Mouse (Mus musculus): ENCODE results near the gene Pcsk4. TPM values are rescaled to one million over a fixed set of nuclear protein-coding genes. Genes with fewer than 3 reads are reported as not detected.

The Pcsk4 gene
- polyA plus RNA-seq, 1 experiment from 2014 or later = 5.4 TPM

DNA sequence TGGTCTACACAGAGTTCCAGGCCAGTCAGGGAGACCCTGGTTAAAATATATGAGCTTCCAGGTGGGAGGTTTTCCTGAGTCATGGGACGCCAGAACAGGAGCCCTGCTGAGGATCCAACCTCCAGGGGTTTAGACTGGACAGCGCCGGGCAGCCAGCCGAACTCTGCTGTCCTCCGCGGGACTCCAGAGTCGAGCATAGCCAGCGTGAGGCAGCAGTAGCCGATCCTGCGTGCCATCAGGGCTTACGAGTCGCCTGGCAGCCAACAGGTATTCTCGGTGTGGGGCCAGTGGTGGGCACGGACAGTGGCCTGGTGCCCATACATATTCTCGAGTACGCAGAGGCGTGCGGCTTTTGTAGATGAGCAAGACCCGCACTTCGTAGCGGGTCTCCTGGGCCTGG lies 11.7 kb upstream of the Pcsk4 start:
- Histone ChIP-seq H3K4me2 (ENCODE audit: low read length) (no peak overlapping the region), H3K36me3 (ENCODE audit: insufficient read depth, low read length) (0 out of 2 replicates have a peak, but pooled peaks cover under 1% of the 10 kb centered on the region), H3K4me1 (replicated peaks; ENCODE audit: insufficient read depth, low read length) (peaks cover 21% of the 10 kb centered on the region), H3K9me3 (replicated peaks; ENCODE audit: low read length) (no peaks in the 10 kb centered on the region), H3K27me3 (ENCODE audit: insufficient read depth, low read length) (peaks cover 32% of the 10 kb centered on the region), H3K4me3 (replicated peaks; ENCODE audit: low read depth, low read length) (no peak overlapping the region), H3K9ac (ENCODE audit: low read depth, low read length) (no peak overlapping the region), H3K27ac (no peak overlapping the region)
- DNase-seq (ENCODE audit: low spot score) = no peak
- WGBS = 22% methylated on average over 21 of the region's 21 CpGs
- TF ChIP-seq CTCF (IDR thresholded peaks at IDR 0.05; ENCODE audit: low read depth) = no peak
- no peak for ATAC-seq (replicated peaks; ENCODE audit: low FRiP score, low read depth)

DNA sequence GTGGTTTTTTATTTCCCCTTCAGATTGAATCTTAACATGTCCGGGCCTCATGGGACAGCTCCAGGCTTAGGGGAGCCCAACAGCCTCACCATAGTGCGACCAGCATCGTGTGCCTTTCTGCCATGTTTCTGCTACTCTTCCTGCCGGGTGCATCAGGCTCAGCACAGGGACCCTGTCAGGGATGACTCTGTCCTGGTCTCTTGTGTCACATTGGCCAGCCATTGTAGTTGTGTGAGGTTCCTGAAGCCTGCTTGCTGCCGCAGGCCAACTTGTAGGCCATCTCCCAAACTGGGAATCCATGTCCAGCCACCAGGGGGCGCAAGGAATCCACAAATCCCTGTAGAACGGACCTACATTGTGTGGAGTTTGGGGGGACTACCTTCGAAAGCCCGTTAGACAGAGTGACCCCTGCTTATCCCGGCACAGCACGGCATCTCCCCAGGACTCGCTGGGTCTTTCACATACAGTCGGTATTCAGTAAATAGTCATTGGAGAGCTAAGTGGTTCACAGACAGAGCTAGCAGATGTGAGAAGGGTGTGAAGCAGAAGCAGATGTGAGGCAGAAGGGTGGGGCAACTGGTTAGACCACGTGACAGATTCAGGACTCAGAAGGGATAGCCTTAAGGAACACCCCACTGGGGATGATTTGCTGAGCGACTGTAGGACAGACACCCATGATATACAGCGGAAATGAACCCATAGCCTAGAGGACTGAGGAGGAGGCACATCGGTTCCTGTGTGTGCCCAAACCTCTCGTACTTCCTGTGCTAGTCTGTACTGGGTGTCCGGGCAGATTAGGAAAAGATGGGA lies 10.8 kb upstream of the Pcsk4 start:
- no peak overlapping the region for H3K4me2 ChIP-seq (ENCODE audit: low read length)
- TF ChIP-seq CTCF (IDR thresholded peaks at IDR 0.05; ENCODE audit: low read depth) = peak; percentile 86
- H3K27me3 ChIP-seq (ENCODE audit: insufficient read depth, low read length) = peaks cover 32% of the 10 kb centered on the region

DNA sequence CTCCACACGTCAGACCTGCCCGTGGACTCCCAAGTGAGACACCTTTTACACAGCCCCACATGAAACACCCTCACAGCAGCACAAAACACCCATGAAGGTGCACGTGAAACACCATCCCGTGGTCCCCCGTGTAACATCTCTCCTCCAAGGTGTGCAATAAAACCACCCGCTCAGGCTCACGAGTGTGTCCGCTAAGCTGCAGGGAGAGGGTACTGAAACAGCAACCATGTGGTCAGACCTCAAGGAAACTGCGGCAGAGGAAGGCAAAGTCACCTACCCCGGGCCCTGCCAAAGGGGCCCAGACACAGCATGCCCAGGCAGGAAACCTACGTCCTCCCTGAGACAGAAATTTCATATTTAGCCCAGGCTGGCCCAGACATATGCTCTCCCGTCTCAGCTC lies 7.0 kb upstream of the Pcsk4 start:
- no peak for ATAC-seq (replicated peaks; ENCODE audit: low FRiP score, low read depth)
- Histone ChIP-seq H3K9ac (ENCODE audit: low read depth, low read length) (no peak overlapping the region), H3K4me3 (replicated peaks; ENCODE audit: low read depth, low read length) (no peak overlapping the region), H3K9me3 (replicated peaks; ENCODE audit: low read length) (no peaks in the 10 kb centered on the region), H3K27me3 (ENCODE audit: insufficient read depth, low read length) (peaks cover 16% of the 10 kb centered on the region), H3K4me2 (ENCODE audit: low read length) (no peak overlapping the region), H3K36me3 (ENCODE audit: insufficient read depth, low read length) (0 out of 2 replicates have a peak, but pooled peaks cover 2% of the 10 kb centered on the region), H3K4me1 (replicated peaks; ENCODE audit: insufficient read depth, low read length) (0 out of 2 replicates have a peak, but pooled peaks cover under 1% of the 10 kb centered on the region), H3K27ac (no peak overlapping the region)
- TF ChIP-seq CTCF (IDR thresholded peaks at IDR 0.05; ENCODE audit: low read depth) = no peak
- 89% methylated on average over 12 of the region's 12 CpGs for WGBS
- no peak for DNase-seq (ENCODE audit: low spot score)

More for the DNA sequence above, 10.8 kb upstream of the Pcsk4 start:
- Histone ChIP-seq H3K36me3 (ENCODE audit: insufficient read depth, low read length) (0 out of 2 replicates have a peak, but pooled peaks cover 2% of the 10 kb centered on the region), H3K4me1 (replicated peaks; ENCODE audit: insufficient read depth, low read length) (peaks cover 19% of the 10 kb centered on the region), H3K9me3 (replicated peaks; ENCODE audit: low read length) (no peaks in the 10 kb centered on the region), H3K27ac (no peak overlapping the region), H3K4me3 (replicated peaks; ENCODE audit: low read depth, low read length) (no peak overlapping the region), H3K9ac (ENCODE audit: low read depth, low read length) (no peak overlapping the region)
- WGBS = 21% methylated on average over 19 of the region's 19 CpGs
- peak; percentile 86 for DNase-seq (ENCODE audit: low spot score)
- no peak for ATAC-seq (replicated peaks; ENCODE audit: low FRiP score, low read depth)

DNA sequence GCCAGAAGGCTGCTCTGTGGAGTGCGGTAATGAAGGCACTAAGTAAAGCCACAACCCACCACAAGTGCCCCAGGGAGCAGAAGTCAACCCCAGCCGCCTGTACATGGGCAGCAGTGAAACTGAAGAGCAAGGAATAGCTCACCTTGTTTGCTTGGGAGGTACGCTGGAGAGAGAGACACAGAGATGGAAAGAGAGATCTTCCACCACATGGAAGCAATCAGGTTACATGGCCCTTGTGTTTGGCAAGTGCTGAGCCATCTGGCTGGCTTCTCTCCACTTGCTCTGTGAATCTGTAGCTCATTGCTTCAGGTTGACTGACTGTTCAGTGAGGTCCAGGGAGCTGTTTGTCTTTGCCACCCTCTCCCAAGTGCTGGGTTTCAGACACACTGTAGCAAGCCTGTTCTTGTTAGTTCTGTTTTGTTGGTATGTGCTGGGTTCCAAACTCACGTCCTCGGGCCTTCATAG lies 3.3 kb upstream of the Pcsk4 start:
- H3K9me3 ChIP-seq (replicated peaks; ENCODE audit: low read length) = no peaks in the 10 kb centered on the region
- DNase-seq (ENCODE audit: low spot score) = no peak
- ATAC-seq (replicated peaks; ENCODE audit: low FRiP score, low read depth) = no peak
- 0 out of 2 replicates have a peak, but pooled peaks cover 2% of the 10 kb centered on the region for H3K36me3 ChIP-seq (ENCODE audit: insufficient read depth, low read length)
- H3K4me2 ChIP-seq (ENCODE audit: low read length) = no peak overlapping the region
- no peak overlapping the region for H3K27ac ChIP-seq
- no peak for TF ChIP-seq CTCF (IDR thresholded peaks at IDR 0.05; ENCODE audit: low read depth)
- peaks cover 12% of the 10 kb centered on the region for H3K4me1 ChIP-seq (replicated peaks; ENCODE audit: insufficient read depth, low read length)
- H3K4me3 ChIP-seq (replicated peaks; ENCODE audit: low read depth, low read length) = no peak overlapping the region
- 88% methylated on average over 5 of the region's 5 CpGs for WGBS
- H3K27me3 ChIP-seq (ENCODE audit: insufficient read depth, low read length) = no peaks in the 10 kb centered on the region
- H3K9ac ChIP-seq (ENCODE audit: low read depth, low read length) = no peak overlapping the region

DNA sequence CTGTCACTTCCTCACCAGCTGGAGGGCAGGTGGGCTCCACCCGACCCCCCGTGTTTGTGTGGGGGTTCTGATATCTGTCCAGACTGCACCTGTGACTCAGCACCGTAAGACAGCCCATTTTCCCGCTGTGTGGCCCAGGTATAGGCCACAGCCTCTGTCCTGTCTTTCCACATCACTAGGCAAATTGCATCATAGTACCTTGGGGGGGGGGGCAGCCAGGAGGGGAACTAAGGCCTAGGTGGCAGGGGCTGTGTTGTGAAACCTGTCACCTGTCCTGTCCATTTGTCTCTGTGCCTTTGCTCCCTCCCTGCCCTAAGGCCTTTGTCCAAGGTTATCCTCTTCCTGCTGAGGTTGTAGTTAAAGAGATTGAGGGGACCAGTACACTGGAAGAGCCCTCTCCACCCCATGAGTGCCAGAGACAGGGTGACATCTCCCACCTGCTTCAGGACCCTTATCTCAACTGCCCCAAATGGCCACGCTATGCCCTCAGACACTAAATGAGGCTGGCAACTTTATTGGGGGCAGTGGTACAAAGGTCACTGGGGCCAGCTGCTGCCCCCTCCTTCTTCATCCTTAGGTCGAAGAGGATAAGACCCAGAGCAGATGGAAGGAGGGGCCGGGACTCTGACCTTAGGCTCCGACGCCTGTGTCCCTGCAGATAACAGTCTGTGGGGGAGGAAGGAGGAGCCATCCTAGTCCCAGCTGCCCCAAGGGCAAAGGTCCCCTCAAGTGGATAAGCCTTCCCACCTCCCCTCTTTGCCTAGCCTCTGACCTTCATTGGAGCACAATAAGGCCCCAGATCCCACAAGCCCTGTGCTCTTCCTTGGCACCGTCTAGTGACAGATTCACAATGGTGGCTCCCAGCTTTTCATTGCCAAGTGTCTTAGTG lies 2.6 kb upstream of the Pcsk4 start:
- H3K9me3 ChIP-seq (replicated peaks; ENCODE audit: low read length) = no peaks in the 10 kb centered on the region
- TF ChIP-seq CTCF (IDR thresholded peaks at IDR 0.05; ENCODE audit: low read depth) = no peak
- WGBS = 53% methylated on average over 10 of the region's 10 CpGs
- H3K4me3 ChIP-seq (replicated peaks; ENCODE audit: low read depth, low read length) = no peak overlapping the region
- no peak overlapping the region for H3K27ac ChIP-seq
- no peak for DNase-seq (ENCODE audit: low spot score)
- no peak for ATAC-seq (replicated peaks; ENCODE audit: low FRiP score, low read depth)
- no peak overlapping the region for H3K4me2 ChIP-seq (ENCODE audit: low read length)
- H3K4me1 ChIP-seq (replicated peaks; ENCODE audit: insufficient read depth, low read length) = peaks cover 12% of the 10 kb centered on the region
- H3K36me3 ChIP-seq (ENCODE audit: insufficient read depth, low read length) = 0 out of 2 replicates have a peak, but pooled peaks cover 2% of the 10 kb centered on the region
- H3K9ac ChIP-seq (ENCODE audit: low read depth, low read length) = no peak overlapping the region
- no peaks in the 10 kb centered on the region for H3K27me3 ChIP-seq (ENCODE audit: insufficient read depth, low read length)

DNA sequence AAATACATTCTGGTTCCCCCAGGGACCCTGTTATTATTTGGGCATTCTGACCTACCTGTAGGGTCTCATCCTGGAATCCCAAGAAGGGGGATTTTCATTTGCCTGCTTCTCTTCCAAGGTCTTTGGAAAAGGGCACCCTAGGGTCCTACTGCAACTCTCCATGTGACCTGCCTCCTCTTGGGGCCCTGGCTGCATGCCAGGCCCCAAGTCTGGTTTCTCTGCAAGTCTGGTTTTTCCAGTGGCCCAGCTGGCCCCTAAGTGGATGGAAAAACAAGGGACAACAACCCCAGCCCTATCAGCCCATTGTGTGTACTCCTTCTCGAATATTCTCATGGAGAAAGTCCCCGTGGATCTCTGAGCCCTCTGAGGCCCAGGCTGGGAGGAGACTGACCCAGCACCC lies 1.6 kb upstream of the Pcsk4 start:
- Histone ChIP-seq H3K27me3 (ENCODE audit: insufficient read depth, low read length) (no peaks in the 10 kb centered on the region), H3K4me3 (replicated peaks; ENCODE audit: low read depth, low read length) (no peak overlapping the region), H3K4me2 (ENCODE audit: low read length) (no peak overlapping the region), H3K4me1 (replicated peaks; ENCODE audit: insufficient read depth, low read length) (peaks cover 12% of the 10 kb centered on the region), H3K9me3 (replicated peaks; ENCODE audit: low read length) (no peaks in the 10 kb centered on the region), H3K27ac (no peak overlapping the region), H3K36me3 (ENCODE audit: insufficient read depth, low read length) (0 out of 2 replicates have a peak, but pooled peaks cover under 1% of the 10 kb centered on the region), H3K9ac (ENCODE audit: low read depth, low read length) (no peak overlapping the region)
- no peak for TF ChIP-seq CTCF (IDR thresholded peaks at IDR 0.05; ENCODE audit: low read depth)
- ATAC-seq (replicated peaks; ENCODE audit: low FRiP score, low read depth) = no peak
- 59% methylated on average over 2 of the region's 2 CpGs for whole genome bisulfite sequencing
- no peak for DNase-seq (ENCODE audit: low spot score)
